Mouse (Mus musculus) midbrain, embryonic 10.5 days (tissue): ENCODE measurements around the gene Acaa1b. TPM values are rescaled to one million over a fixed set of nuclear protein-coding genes. Genes with fewer than 3 reads are reported as not detected.

Experiments
- DNase-seq: peaks from one replicate; pipeline ENCODE4 v3.0.0-alpha.2; 2017; ENCODE audit warnings: low spot score
- H3K27ac ChIP-seq: fragments of 300-500 bp; sonication (generic); replicated peaks from 2 replicates; pipeline ENCODE4 v1.5.1; 2016; ENCODE audit warnings: mild to moderate bottlenecking
- H3K27me3 ChIP-seq: fragments of 300-500 bp; sonication (generic); 2 replicates; pipeline ENCODE4 v1.6.1; 2016; ENCODE audit warnings: low read depth, mild to moderate bottlenecking; ENCODE audit not compliant: poor library complexity, severe bottlenecking
- H3K36me3 ChIP-seq: fragments of 300-500 bp; sonication (generic); 2 replicates; pipeline ENCODE4 v1.6.1; 2016; ENCODE audit warnings: mild to moderate bottlenecking, moderate library complexity
- H3K4me1 ChIP-seq: fragments of 300-500 bp; sonication (generic); 2 replicates; pipeline ENCODE4 v1.6.1; 2016
- H3K4me3 ChIP-seq: fragments of 300-500 bp; sonication (generic); 2 replicates; pipeline ENCODE4 v1.5.1; 2016; ENCODE audit warnings: mild to moderate bottlenecking, moderate library complexity
- H3K9me3 ChIP-seq: fragments of 300-500 bp; sonication (generic); replicated peaks from 2 replicates; pipeline ENCODE4 v1.6.1; 2016; ENCODE audit warnings: mild to moderate bottlenecking
- WGBS: fragments of 180-500 bp; shearing (Covaris S2); methylation state at CpG from one replicate; pipeline ENCODE4 v1.1.7; 2016; 5-methylcytosine and 5-hydroxymethylcytosine counted together
- polyA plus RNA-seq: library from polyadenylated mRNA; unstranded; fragments of >200 nt; fragmentation: Nextera tagmentation; extraction: Ambion mirVana; gene quantifications from 2 replicates; pipeline ENCODE4 v1.2.1, GENCODE M21; 2016

The Acaa1b gene
- polyA plus RNA-seq, 1 experiment from 2014 or later: 1.5 TPM

GRCm38 (mm10) chr9:119100177-119100898 is 56.6 kb downstream of the Acaa1b start:
- no peaks in the 10 kb centered on the region for H3K36me3 ChIP-seq
- no peak for DNase-seq
- no peak overlapping the region for H3K27ac ChIP-seq
- 21% methylated on average over 15 of the region's 15 CpGs for WGBS
- H3K9me3 ChIP-seq: no peaks in the 10 kb centered on the region
- no peak overlapping the region for H3K4me3 ChIP-seq
- peaks cover 39% of the 10 kb centered on the region for H3K4me1 ChIP-seq
- H3K27me3 ChIP-seq: peaks cover 28% of the 10 kb centered on the region

Other genes starting within 250 kb of the Acaa1b start
- gene Ctdspl, start 230.6 kb downstream of the Acaa1b start, polyA plus RNA-seq: 6.2 and 6.6 TPM in 2 replicates
- 10.5 and 11.3 TPM in 2 replicates for gene Vill, start 104.3 kb downstream of the Acaa1b start, polyA plus RNA-seq
- gene Plcd1, start 63.6 kb downstream of the Acaa1b start, polyA plus RNA-seq: 21.8 and 29.2 TPM in 2 replicates
- gene Dlec1, start 54.6 kb downstream of the Acaa1b start, polyA plus RNA-seq: 0.58 and 0.82 TPM in 2 replicates
- not detected in 2 replicates for gene Gm47289, start 2.1 kb upstream of the Acaa1b start, polyA plus RNA-seq
- not detected in 2 replicates for gene Slc22a13, start 52.0 kb upstream of the Acaa1b start, polyA plus RNA-seq
- 14.4 and 15.0 TPM in 2 replicates for gene Oxsr1, start 165.3 kb upstream of the Acaa1b start, polyA plus RNA-seq
- gene Acaa1a, start 182.6 kb upstream of the Acaa1b start, polyA plus RNA-seq: 75.5 and 82.4 TPM in 2 replicates
- gene Myd88, start 184.3 kb upstream of the Acaa1b start, polyA plus RNA-seq: 7.5 and 8.2 TPM in 2 replicates
- gene Xylb, start 200.3 kb upstream of the Acaa1b start, polyA plus RNA-seq: 6.9 and 7.7 TPM in 2 replicates
- gene Slc22a14, start 208.5 kb upstream of the Acaa1b start, polyA plus RNA-seq: not detected in 2 replicates
- gene Acvr2b, start 245.0 kb upstream of the Acaa1b start, polyA plus RNA-seq: 63.7 and 69.9 TPM in 2 replicates